Mouse (Mus musculus): Measurements from ENCODE around the gene Drg1.

Drg1 gene

GRCm38 (mm10) chr11:3266079-3266685 lies at the start of gene Drg1:
Drg1 (minus strand) TSS chr11:3266415.
- peak; percentile 86 for DNase-seq (ENCODE audit: low spot score)

- no peak for DNase-seq (ENCODE audit: low spot score)
These were observed 47.9 kb upstream of the Drg1 start for GRCm38 (mm10) chr11:3314148-3314547.

- DNase-seq (ENCODE audit: low spot score) = no peak
These were observed 47.1 kb upstream of the Drg1 start for GRCm38 (mm10) chr11:3313294-3313693.

- no peak for DNase-seq (ENCODE audit: low spot score)
These were observed 45.6 kb upstream of the Drg1 start for GRCm38 (mm10) chr11:3311586-3312347.

GRCm38 (mm10) chr11:3310789-3311585 lies 44.8 kb upstream of the Drg1 start:
- no peak for DNase-seq (ENCODE audit: low spot score)

- DNase-seq (ENCODE audit: low spot score) = no peak
These were observed 43.7 kb upstream of the Drg1 start for GRCm38 (mm10) chr11:3309884-3310283.

- no peak for DNase-seq (ENCODE audit: low spot score)
These were observed 41.7 kb upstream of the Drg1 start for GRCm38 (mm10) chr11:3307875-3308274.

- DNase-seq (ENCODE audit: low spot score) = no peak
These were observed 39.6 kb upstream of the Drg1 start for GRCm38 (mm10) chr11:3305821-3306220.

GRCm38 (mm10) chr11:3302792-3303191 lies 36.6 kb upstream of the Drg1 start:
- no peak for DNase-seq (ENCODE audit: low spot score)

GRCm38 (mm10) chr11:3302385-3302784 lies 36.2 kb upstream of the Drg1 start:
- no peak for DNase-seq (ENCODE audit: low spot score)

GRCm38 (mm10) chr11:3301075-3301474 lies 34.9 kb upstream of the Drg1 start:
- DNase-seq (ENCODE audit: low spot score) = no peak

- no peak for DNase-seq (ENCODE audit: low spot score)
These were observed 32.6 kb upstream of the Drg1 start for GRCm38 (mm10) chr11:3298813-3299185.

GRCm38 (mm10) chr11:3297871-3298812 lies 31.9 kb upstream of the Drg1 start:
- DNase-seq (ENCODE audit: low spot score) = no peak

- DNase-seq (ENCODE audit: low spot score) = no peak
These were observed 29.8 kb upstream of the Drg1 start for GRCm38 (mm10) chr11:3296056-3296455.

GRCm38 (mm10) chr11:3294641-3295040 lies 28.4 kb upstream of the Drg1 start:
- no peak for DNase-seq (ENCODE audit: low spot score)

- no peak for DNase-seq (ENCODE audit: low spot score)
These were observed 27.1 kb upstream of the Drg1 start for GRCm38 (mm10) chr11:3293361-3293760.

GRCm38 (mm10) chr11:3292711-3293249 lies 26.6 kb upstream of the Drg1 start:
- no peak for DNase-seq (ENCODE audit: low spot score)

GRCm38 (mm10) chr11:3292062-3292421 lies 25.8 kb upstream of the Drg1 start:
- peak; percentile 41 for DNase-seq (ENCODE audit: low spot score)

GRCm38 (mm10) chr11:3291311-3292061 lies 25.3 kb upstream of the Drg1 start:
- peak; percentile 21 for DNase-seq (ENCODE audit: low spot score)

GRCm38 (mm10) chr11:3290640-3291310 lies 24.6 kb upstream of the Drg1 start:
- peak; percentile 37 for DNase-seq (ENCODE audit: low spot score)

Data from spleen, adult 12 weeks (tissue).